Mouse (Mus musculus) 3T3-L1 (cell line): ENCODE data around the gene Aass.
"Not testable (repeated sequence)": the region's sequence is repeated elsewhere in the genome, so short reads cannot be mapped to it uniquely, and the experiment has no call there.

Experiments used
- DNase-seq: peaks from one replicate; pipeline ENCODE4 v3.0.0-alpha.2; 2015; ENCODE audit warnings: low read depth, low spot score

Gene Aass

GRCm38 (mm10) chr6:23132573-23133181, at the start of gene Aass:
Aass (minus strand) TSS chr6:23132986.
- DNase-seq: no peak

- DNase-seq: peak; percentile 53
Measured at GRCm38 (mm10) chr6:23180096-23180495, 47.3 kb upstream of the Aass start.

GRCm38 (mm10) chr6:23163824-23164223, 31.0 kb upstream of the Aass start:
- DNase-seq: not testable (repeated sequence)

- not testable (repeated sequence) for DNase-seq
Measured at GRCm38 (mm10) chr6:23156357-23156756, 23.6 kb upstream of the Aass start.

- no peak for DNase-seq
Measured at GRCm38 (mm10) chr6:23153112-23153511, 20.3 kb upstream of the Aass start.

- DNase-seq: no peak
Measured at GRCm38 (mm10) chr6:23147221-23147620, 14.4 kb upstream of the Aass start.

GRCm38 (mm10) chr6:23143980-23144379, 11.2 kb upstream of the Aass start:
- DNase-seq: no peak

GRCm38 (mm10) chr6:23131015-23131414, 1.8 kb downstream of the Aass start:
- no peak for DNase-seq

GRCm38 (mm10) chr6:23129201-23129600, 3.6 kb downstream of the Aass start:
- peak; percentile 7 for DNase-seq

GRCm38 (mm10) chr6:23126706-23127105, 6.1 kb downstream of the Aass start:
- DNase-seq: no peak

GRCm38 (mm10) chr6:23125831-23126230, 7.0 kb downstream of the Aass start:
- DNase-seq: no peak

GRCm38 (mm10) chr6:23124823-23125222, 8.0 kb downstream of the Aass start:
- no peak for DNase-seq

GRCm38 (mm10) chr6:23122934-23123333, 9.9 kb downstream of the Aass start:
- peak; percentile 42 for DNase-seq

- no peak for DNase-seq
Measured at GRCm38 (mm10) chr6:23114781-23115180, 18.0 kb downstream of the Aass start.

- no peak for DNase-seq
Measured at GRCm38 (mm10) chr6:23107069-23107468, 25.7 kb downstream of the Aass start.

- no peak for DNase-seq
Measured at GRCm38 (mm10) chr6:23106373-23106772, 26.4 kb downstream of the Aass start.

- DNase-seq: not testable (repeated sequence)
Measured at GRCm38 (mm10) chr6:23090346-23091055, 42.3 kb downstream of the Aass start.

- not testable (repeated sequence) for DNase-seq
Measured at GRCm38 (mm10) chr6:23089292-23089691, 43.5 kb downstream of the Aass start.

GRCm38 (mm10) chr6:23084587-23085421, 48.0 kb downstream of the Aass start:
- DNase-seq: no peak

- DNase-seq: no peak
Measured at GRCm38 (mm10) chr6:23079991-23080680, 52.6 kb downstream of the Aass start.

- DNase-seq: no peak
Measured at GRCm38 (mm10) chr6:23078273-23078672, 54.5 kb downstream of the Aass start.

- no peak for DNase-seq
Measured at GRCm38 (mm10) chr6:23076060-23076459, 56.7 kb downstream of the Aass start.
